Mouse (Mus musculus) forebrain, postnatal 0 days (tissue): ENCODE data around the gene Gm6169. TPM values are rescaled to one million over a fixed set of nuclear protein-coding genes. Genes with fewer than 3 reads are reported as not detected.
"Not testable (repeated sequence)": the region's sequence is repeated elsewhere in the genome, so short reads cannot be mapped to it uniquely, and the experiment has no call there.

ENCODE experiments used
- ATAC-seq: fragments of 200-750 bp; cut with Nextera tagmentation; 2 replicates; pipeline ENCODE4 v1.8.0; 2017; ENCODE audit warnings: mild to moderate bottlenecking, moderate library complexity
- DNase-seq: peaks from one replicate; pipeline ENCODE4 v3.0.0-alpha.2; 2015
- H3K27ac ChIP-seq: fragments of 300-500 bp; sonication (generic); 2 replicates; pipeline ENCODE4 v1.5.1; 2014; ENCODE audit warnings: low read depth, mild to moderate bottlenecking, antibody characterized with exemption, low read length, moderate library complexity, mixed read lengths
- H3K27me3 ChIP-seq: fragments of 300-500 bp; sonication (generic); 2 replicates; pipeline ENCODE4 v1.6.1; 2014; ENCODE audit warnings: mild to moderate bottlenecking, low read length, mixed read lengths; ENCODE audit not compliant: insufficient read depth
- H3K36me3 ChIP-seq: fragments of 300-500 bp; sonication (generic); 2 replicates; pipeline ENCODE4 v1.6.1; 2014; ENCODE audit warnings: mild to moderate bottlenecking, moderate library complexity; ENCODE audit not compliant: insufficient read depth
- H3K4me1 ChIP-seq: fragments of 300-500 bp; sonication (generic); 2 replicates; pipeline ENCODE4 v1.6.1; 2014; ENCODE audit warnings: antibody characterized with exemption; ENCODE audit not compliant: insufficient read depth
- H3K4me2 ChIP-seq: fragments of 300-500 bp; sonication (generic); 2 replicates; pipeline ENCODE4 v1.6.1; 2014; ENCODE audit warnings: low read depth, mild to moderate bottlenecking, moderate library complexity
- H3K4me3 ChIP-seq: fragments of 300-500 bp; sonication (generic); 2 replicates; pipeline ENCODE4 v1.5.1; 2014; ENCODE audit warnings: low read depth, low read length, mixed read lengths
- H3K9ac ChIP-seq: fragments of 300-500 bp; sonication (generic); 2 replicates; pipeline ENCODE4 v1.6.1; 2014; ENCODE audit warnings: mild to moderate bottlenecking
- H3K9me3 ChIP-seq: fragments of 300-500 bp; sonication (generic); 2 replicates; pipeline ENCODE4 v1.6.1; 2016; ENCODE audit warnings: low read length
- CTCF ChIP-seq: sonication (generic); IDR thresholded peaks from 2 replicates; pipeline ENCODE4 v1.5.1; 2016; ENCODE audit warnings: antibody characterized with exemption, control low read depth, low read depth
- WGBS: fragments of 180-500 bp; shearing (Covaris S2); extraction: QIAGEN DNeasy Blood & Tissue Kit; methylation state at CpG from one replicate; pipeline ENCODE4 v1.1.7; 2014; 5-methylcytosine and 5-hydroxymethylcytosine counted together
- polyA plus RNA-seq: library from polyadenylated mRNA; unstranded; fragments of >200 nt; fragmentation: Nextera tagmentation; extraction: Ambion mirVana; gene quantifications from 2 replicates; pipeline ENCODE4 v1.2.1, GENCODE M21; 2015
- total RNA-seq: library from RNA; depleted of rRNA; stranded (reverse); fragments of >200 nt; gene quantifications from 2 replicates; pipeline ENCODE4 v1.2.3, GENCODE M21; 2014

Gene Gm6169
- total and polyA plus RNA-seq, 2 experiments from 2014 or later = 1.0 TPM; not detected in 1

DNA sequence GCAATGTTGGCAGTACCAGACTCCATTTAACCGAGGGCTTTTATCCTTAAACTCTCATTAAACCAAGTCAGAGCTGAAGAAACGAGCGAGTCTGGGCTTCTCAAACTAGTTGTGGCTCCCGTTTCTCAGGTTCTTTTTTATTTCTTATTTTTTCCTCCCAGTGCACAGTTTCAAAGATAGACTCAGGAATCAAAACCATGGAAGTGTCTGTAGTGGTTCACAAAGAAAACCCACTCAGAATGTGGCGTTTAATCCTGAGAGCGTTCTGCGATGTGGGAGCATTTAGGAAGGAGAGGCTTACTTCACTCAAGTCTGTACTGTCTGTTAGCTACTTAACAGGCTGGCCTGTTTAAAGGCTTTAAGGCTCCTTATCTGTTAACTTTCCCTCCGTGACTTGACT is 30.9 kb downstream of the Gm6169 start:
- no peaks in the 10 kb centered on the region for H3K9me3 ChIP-seq
- H3K4me1 ChIP-seq = no peaks in the 10 kb centered on the region
- no peak for DNase-seq
- H3K4me3 ChIP-seq = no peak overlapping the region
- H3K27me3 ChIP-seq = peaks cover 12% of the 10 kb centered on the region; the same call in 1 of the 2 replicates
- H3K9ac ChIP-seq = no peak overlapping the region
- TF ChIP-seq CTCF = no peak
- H3K36me3 ChIP-seq = no peaks in the 10 kb centered on the region
- 41% methylated on average over 8 of the region's 8 CpGs for WGBS
- no peak for ATAC-seq
- no peak overlapping the region for H3K4me2 ChIP-seq
- no peak overlapping the region for H3K27ac ChIP-seq

DNA sequence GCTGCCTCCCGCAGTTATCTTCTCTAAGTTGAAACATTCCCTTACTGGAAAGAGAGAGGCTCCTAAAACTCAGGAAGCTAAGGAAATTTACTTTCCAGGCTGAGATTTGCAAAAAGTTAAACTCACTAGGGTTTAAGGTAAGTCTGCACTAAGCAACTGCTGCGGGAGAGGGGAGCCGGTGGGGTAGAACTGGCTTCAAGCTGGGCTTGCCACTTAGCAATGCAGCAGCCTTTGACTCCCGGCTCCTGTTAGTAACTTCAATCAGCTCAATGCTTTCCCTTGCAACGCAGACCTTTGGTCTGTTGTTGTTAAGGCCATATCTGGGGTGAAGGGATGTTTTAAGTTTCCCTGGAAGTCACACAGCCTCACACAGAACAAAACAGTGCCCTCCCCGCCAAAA is 31.3 kb downstream of the Gm6169 start:
- ATAC-seq = no peak
- WGBS = 19% methylated on average over 6 of the region's 6 CpGs
- H3K36me3 ChIP-seq = no peaks in the 10 kb centered on the region
- H3K4me1 ChIP-seq = no peaks in the 10 kb centered on the region
- no peaks in the 10 kb centered on the region for H3K9me3 ChIP-seq
- no peak overlapping the region for H3K9ac ChIP-seq
- H3K4me3 ChIP-seq = no peak overlapping the region
- H3K4me2 ChIP-seq = no peak overlapping the region
- no peak for DNase-seq
- H3K27me3 ChIP-seq = peaks cover 12% of the 10 kb centered on the region; the same call in 1 of the 2 replicates
- no peak for TF ChIP-seq CTCF
- H3K27ac ChIP-seq = no peak overlapping the region

- Histone ChIP-seq H3K4me1 (no peaks in the 10 kb centered on the region), H3K9me3 (no peaks in the 10 kb centered on the region), H3K36me3 (no peaks in the 10 kb centered on the region), H3K4me3 (no peak within 1 kb of the TSS), H3K4me2 (no peak within 1 kb of the TSS), H3K9ac (no peak within 1 kb of the TSS), H3K27me3 (peaks cover 12% of the 10 kb centered on the region; the same call in 1 of the 2 replicates), H3K27ac (no peak within 1 kb of the TSS)
- TF ChIP-seq CTCF = no peak
- DNase-seq = no peak
- WGBS = 42% methylated on average over 15 of the region's 15 CpGs
- ATAC-seq = no peak
Measured at GRCm38 (mm10) chr13:97066649-97067550, 32.1 kb downstream of the Gm6169 start, which contains the start of gene Fam169a. Gene Fam169a (plus strand): TSS chr13:97067286.

GRCm38 (mm10) chr13:97064844-97065621 is 34.0 kb downstream of the Gm6169 start:
- not testable (repeated sequence) for H3K27ac ChIP-seq, ATAC-seq
- 41% methylated on average over 18 of the region's 18 CpGs for WGBS

GRCm38 (mm10) chr13:97064413-97064812 is 34.6 kb downstream of the Gm6169 start:
- no peak overlapping the region for H3K9ac ChIP-seq
- no peak overlapping the region for H3K4me3 ChIP-seq
- DNase-seq = no peak
- H3K36me3 ChIP-seq = no peaks in the 10 kb centered on the region
- no peak for TF ChIP-seq CTCF
- peaks cover 12% of the 10 kb centered on the region; the same call in 1 of the 2 replicates for H3K27me3 ChIP-seq
- no peak overlapping the region for H3K27ac ChIP-seq
- no peak for ATAC-seq
- WGBS = 41% methylated on average over 3 of the region's 3 CpGs
- no peaks in the 10 kb centered on the region for H3K9me3 ChIP-seq
- no peak overlapping the region for H3K4me2 ChIP-seq
- no peaks in the 10 kb centered on the region for H3K4me1 ChIP-seq

More at GRCm38 (mm10) chr13:97064844-97065621, 34.0 kb downstream of the Gm6169 start:
- not testable (repeated sequence) for DNase-seq, H3K9ac ChIP-seq, H3K4me3 ChIP-seq, H3K36me3 ChIP-seq, H3K4me1 ChIP-seq, H3K4me2 ChIP-seq, H3K9me3 ChIP-seq
- peaks cover 12% of the 10 kb centered on the region; the same call in 1 of the 2 replicates for H3K27me3 ChIP-seq

- no peaks in the 10 kb centered on the region for H3K4me1 ChIP-seq
- no peak overlapping the region for H3K9ac ChIP-seq
- ATAC-seq (no peak), DNase-seq (no peak)
- H3K27ac ChIP-seq = no peak overlapping the region
- no peaks in the 10 kb centered on the region for H3K36me3 ChIP-seq
- no peak overlapping the region for H3K4me3 ChIP-seq
- H3K27me3 ChIP-seq = peaks cover 12% of the 10 kb centered on the region; the same call in 1 of the 2 replicates
- TF ChIP-seq CTCF = no peak
- WGBS = 85% methylated on average over 2 of the region's 2 CpGs
- H3K4me2 ChIP-seq = no peak overlapping the region
- H3K9me3 ChIP-seq = no peaks in the 10 kb centered on the region
Measured at GRCm38 (mm10) chr13:97063431-97063830, 35.6 kb downstream of the Gm6169 start.

GRCm38 (mm10) chr13:97062151-97062550 is 36.9 kb downstream of the Gm6169 start:
- ATAC-seq (no peak), DNase-seq (no peak)
- no peaks in the 10 kb centered on the region for H3K4me1 ChIP-seq
- no peak overlapping the region for H3K9ac ChIP-seq
- H3K36me3 ChIP-seq = no peaks in the 10 kb centered on the region
- H3K4me2 ChIP-seq = no peak overlapping the region
- peaks cover 8% of the 10 kb centered on the region; the same call in 1 of the 2 replicates for H3K27me3 ChIP-seq
- H3K4me3 ChIP-seq = no peak overlapping the region
- H3K27ac ChIP-seq = no peak overlapping the region
- no peaks in the 10 kb centered on the region for H3K9me3 ChIP-seq
- TF ChIP-seq CTCF = no peak
- 90% methylated on average over 3 of the region's 3 CpGs for WGBS
